Mouse (Mus musculus) thymus, postnatal 10 days (tissue): ENCODE measurements at regions not wholly inside any gene's neighbourhood (a gene's known extent, or its start where the extent isn't known, plus 50 kb on each side); places are given as distances from the start of the nearest gene placed in this dataset.

ENCODE experiments used
- DNase-seq, 2 experiments: peaks; one replicate each; pipeline ENCODE4 v3.0.0; 2021; ENCODE audit warnings: low spot score in 2 of 2

GRCm38 (mm10) chr2:21129621-21130020 lies 75.5 kb downstream of the Enkur start:
- DNase-seq: no peak

DNA sequence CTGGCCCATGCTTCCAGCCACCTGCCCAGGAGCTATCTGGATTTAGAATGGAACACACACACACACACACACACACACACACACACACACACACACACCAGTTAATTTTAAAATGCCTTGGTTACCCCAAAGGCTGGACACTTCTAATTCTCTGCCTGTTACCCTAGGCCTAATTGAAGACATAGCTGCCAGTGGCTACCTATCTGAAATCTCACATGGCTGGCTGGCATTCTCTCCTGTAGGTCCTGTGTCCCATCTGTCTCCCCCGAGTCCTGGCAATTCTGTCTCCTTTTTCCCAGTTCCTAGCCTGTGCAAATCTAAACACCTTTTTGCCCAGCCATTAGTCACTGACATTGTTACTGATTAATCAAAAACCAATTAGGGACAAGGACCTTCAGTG lies 78.6 kb downstream of the Enkur start:
- no peak for DNase-seq

GRCm38 (mm10) chr2:21122421-21122820 lies 82.7 kb downstream of the Enkur start:
- DNase-seq: no peak

DNA sequence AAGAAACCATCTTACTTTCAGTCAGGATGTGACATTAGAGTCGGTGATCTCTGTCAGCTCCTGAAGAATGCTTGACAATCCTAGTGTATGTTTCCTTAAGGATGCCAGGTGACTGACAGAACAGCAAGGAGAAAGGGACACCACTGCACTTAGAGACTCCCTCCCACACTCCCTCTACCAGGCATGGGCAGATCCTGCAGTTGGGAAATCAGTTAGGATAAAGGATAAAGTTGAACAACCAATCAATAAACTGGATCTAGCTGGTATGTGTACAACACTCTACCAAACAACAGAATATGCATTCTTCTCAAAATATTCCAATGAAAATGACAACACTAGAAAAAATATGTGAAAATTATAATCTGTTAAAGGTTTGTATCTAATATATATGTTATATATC lies 83.5 kb downstream of the Enkur start:
- no peak for DNase-seq

- no peak for DNase-seq
Observed at GRCm38 (mm10) chr2:21116817-21117216, 88.3 kb downstream of the Enkur start.

- no peak for DNase-seq
Observed at GRCm38 (mm10) chr2:21111527-21111926, 93.6 kb downstream of the Enkur start.

DNA sequence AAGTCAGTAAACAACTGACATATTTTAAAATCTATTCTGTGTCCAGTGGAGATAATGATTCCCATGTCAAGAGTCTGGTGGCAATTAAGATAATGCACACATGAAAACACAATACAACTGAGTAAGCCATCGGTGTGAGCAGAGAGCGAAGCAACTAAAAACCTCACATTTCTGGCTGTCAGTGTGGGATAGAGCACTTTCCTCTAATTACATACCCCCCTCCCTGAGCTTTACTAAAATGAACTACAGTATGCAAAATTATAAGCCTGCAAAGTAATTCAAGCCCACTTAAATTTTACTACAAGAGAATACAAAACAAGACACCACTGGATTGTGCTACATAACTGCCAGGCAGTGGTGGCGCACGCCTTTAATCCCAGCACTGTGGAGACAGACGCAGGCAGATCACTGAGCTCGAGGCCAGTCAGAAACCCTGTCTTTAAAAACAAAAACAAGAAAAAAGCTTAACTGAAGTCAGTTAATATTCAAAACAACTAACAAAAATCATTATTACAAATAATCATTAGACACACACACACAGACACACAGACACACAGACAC lies 104.8 kb downstream of the Enkur start:
- DNase-seq: no peak

GRCm38 (mm10) chr2:21091058-21091971 lies 113.8 kb downstream of the Enkur start:
- DNase-seq: no peak

- DNase-seq: no peak
Observed at GRCm38 (mm10) chr2:21085517-21085916, 116.8 kb upstream of the Arhgap21 start.

- DNase-seq: peak in 1 of 2 experiments; percentile 4
Observed at GRCm38 (mm10) chr2:21067292-21067850, 98.7 kb upstream of the Arhgap21 start.

DNA sequence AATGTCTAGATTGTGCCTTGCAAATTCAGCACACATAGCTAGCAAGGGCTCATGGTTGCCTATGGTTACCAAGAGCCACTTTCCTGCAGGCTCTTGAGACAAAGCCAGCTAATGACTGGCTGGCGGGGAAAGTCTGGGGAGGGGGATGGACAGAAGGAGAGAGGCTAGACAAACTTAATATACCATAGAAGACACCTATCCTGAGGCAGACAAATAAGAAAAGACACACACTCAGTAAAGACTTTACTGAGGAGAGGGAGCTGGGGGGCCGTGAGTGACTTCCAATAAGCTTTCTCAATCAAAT lies 91.6 kb upstream of the Arhgap21 start:
- DNase-seq: no peak

GRCm38 (mm10) chr2:21059618-21060346 lies 91.1 kb upstream of the Arhgap21 start:
- DNase-seq: no peak

DNA sequence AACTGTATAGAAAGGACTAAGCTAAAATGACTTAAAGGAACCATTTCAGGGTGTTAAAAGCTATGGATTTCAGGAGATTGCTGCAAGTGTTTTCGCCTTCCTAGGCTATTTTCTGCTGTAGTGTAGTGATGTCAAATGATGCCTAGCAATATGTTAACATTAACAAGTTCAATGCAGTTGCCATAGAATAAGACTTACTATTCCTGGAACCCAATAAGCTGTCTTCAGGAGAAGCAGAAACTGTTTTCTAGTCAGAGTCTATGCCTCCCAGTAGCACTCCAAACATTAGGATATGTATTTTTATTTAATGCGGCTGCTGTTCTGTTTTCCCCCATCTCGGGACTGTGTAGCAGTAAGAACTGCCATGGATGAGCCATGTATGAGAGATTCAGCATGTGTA lies 90.3 kb upstream of the Arhgap21 start:
- no peak for DNase-seq

GRCm38 (mm10) chr2:21056450-21057210 lies 87.9 kb upstream of the Arhgap21 start:
- no peak for DNase-seq

GRCm38 (mm10) chr2:21055416-21055815 lies 86.7 kb upstream of the Arhgap21 start:
- no peak for DNase-seq

- DNase-seq: no peak
Observed at GRCm38 (mm10) chr2:21054325-21055082, 85.8 kb upstream of the Arhgap21 start.

DNA sequence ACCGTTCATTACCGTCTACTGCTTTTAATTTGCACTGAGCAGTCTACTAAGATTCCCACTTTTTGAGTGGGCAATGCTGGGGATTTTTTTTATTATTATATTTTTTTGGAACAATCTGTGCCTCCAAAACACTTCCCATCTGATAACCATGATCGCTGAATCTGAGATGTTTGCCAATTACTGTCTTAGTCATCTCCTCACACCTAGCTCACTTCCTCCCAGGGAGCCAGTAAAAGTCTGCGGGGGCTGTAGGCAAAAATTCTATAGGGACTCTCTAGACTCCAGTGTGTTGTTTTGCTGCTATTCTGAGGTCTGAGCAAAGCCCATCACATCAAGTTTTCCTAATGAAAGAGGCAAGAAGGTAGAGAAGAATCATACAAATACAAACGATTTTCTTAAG lies 84.9 kb upstream of the Arhgap21 start:
- DNase-seq: no peak

- DNase-seq: no peak
Observed at GRCm38 (mm10) chr2:21048996-21049395, 80.3 kb upstream of the Arhgap21 start.

DNA sequence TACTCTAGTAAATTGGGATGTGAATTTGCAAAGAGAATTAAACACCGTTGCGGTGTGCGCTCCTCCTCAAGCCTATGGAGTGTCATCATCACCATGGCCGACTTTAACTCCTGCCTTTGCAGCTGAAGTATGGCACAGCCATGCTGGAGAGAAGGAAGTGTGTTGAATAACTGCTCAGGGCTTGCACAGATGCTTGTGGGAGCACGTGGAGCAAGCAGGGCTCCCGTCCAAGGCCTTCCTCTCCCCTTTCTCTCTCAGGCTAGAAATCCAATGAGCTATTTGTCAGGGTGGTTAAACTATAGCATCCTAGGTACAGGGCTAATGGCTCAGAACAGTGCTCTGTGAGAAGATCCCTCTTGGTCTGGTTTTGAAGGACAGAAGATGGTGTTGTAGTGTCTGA lies 79.5 kb upstream of the Arhgap21 start:
- DNase-seq: no peak

GRCm38 (mm10) chr2:21046503-21047116 lies 77.9 kb upstream of the Arhgap21 start:
- DNase-seq: no peak

- no peak for DNase-seq
Observed at GRCm38 (mm10) chr2:21044781-21045180, 76.1 kb upstream of the Arhgap21 start.
